Mouse (Mus musculus): ENCODE measurements around the gene Cdnf. TPM values are rescaled to one million over a fixed set of nuclear protein-coding genes. Genes with fewer than 3 reads are reported as not detected.

Cdnf gene
- polyA plus RNA-seq, 1 experiment from 2014 or later = 0.34 TPM

DNA sequence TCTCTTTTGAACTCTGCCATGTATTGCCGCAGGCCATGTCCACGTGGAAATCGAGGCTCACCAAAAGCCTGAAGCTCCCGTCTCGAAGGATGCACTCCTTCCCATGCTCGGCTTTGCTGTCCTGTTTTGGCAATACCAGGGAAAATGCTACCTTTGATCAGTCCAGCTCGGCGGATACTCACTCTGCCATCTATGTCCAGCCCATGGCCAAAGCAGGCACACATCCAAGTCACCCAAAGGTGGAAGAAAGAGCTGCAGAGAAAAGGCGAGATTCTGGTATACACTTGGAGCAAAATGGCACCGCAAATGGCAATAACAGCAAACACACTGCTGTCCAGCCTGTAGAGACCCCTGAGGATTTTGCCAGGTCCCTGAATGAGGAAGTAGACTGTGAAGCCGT lies 57.8 kb downstream of the Cdnf start:
- Histone ChIP-seq H3K36me3 (ENCODE audit: control insufficient read depth, insufficient read depth, low read length) (no peaks in the 10 kb centered on the region), H3K9me3 (replicated peaks; ENCODE audit: control insufficient read depth, low read length) (no peaks in the 10 kb centered on the region), H3K4me2 (no peak overlapping the region), H3K27me3 (ENCODE audit: control insufficient read depth, insufficient read depth, low read length) (no peaks in the 10 kb centered on the region), H3K9ac (ENCODE audit: low read depth, low read length) (no peak overlapping the region), H3K4me1 (ENCODE audit: control insufficient read depth, insufficient read depth, low read length) (no peaks in the 10 kb centered on the region), H3K27ac (ENCODE audit: low read depth, low read length) (no peak overlapping the region), H3K4me3 (ENCODE audit: low read depth, low read length) (no peak overlapping the region)
- 78% methylated on average over 11 of the region's 11 CpGs for WGBS (ENCODE audit: insufficient replicate concordance)
- no peak for ATAC-seq (replicated peaks; ENCODE audit: insufficient number of reproducible peaks, low FRiP score, low TSS enrichment)

DNA sequence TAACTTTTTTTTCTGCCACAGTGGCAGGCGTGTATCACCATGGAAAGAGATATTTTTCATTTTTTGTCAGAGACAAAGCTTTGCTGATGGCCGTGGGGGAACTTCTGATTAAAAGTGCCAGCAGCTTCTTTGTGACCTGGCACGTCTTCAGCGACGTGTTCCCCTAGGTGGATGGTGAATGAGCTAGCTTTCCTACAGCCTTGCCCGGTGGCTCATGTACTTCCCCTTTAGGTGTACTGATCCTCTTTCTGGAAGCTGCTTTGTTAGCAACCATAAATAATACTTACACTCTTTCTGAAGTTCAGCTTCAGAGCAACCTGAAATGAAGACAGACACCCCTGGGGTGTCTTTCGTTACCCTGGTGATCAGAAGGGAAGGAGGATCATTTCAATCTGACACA lies 61.1 kb downstream of the Cdnf start:
- Histone ChIP-seq H3K27ac (ENCODE audit: low read depth, low read length) (no peak overlapping the region), H3K4me1 (ENCODE audit: control insufficient read depth, insufficient read depth, low read length) (no peaks in the 10 kb centered on the region), H3K27me3 (ENCODE audit: control insufficient read depth, insufficient read depth, low read length) (no peaks in the 10 kb centered on the region), H3K36me3 (ENCODE audit: control insufficient read depth, insufficient read depth, low read length) (no peaks in the 10 kb centered on the region), H3K9ac (ENCODE audit: low read depth, low read length) (no peak overlapping the region), H3K4me3 (ENCODE audit: low read depth, low read length) (no peak overlapping the region), H3K4me2 (no peak overlapping the region), H3K9me3 (replicated peaks; ENCODE audit: control insufficient read depth, low read length) (no peaks in the 10 kb centered on the region)
- WGBS (ENCODE audit: insufficient replicate concordance) = 78% methylated on average over 7 of the region's 7 CpGs
- no peak for ATAC-seq (replicated peaks; ENCODE audit: insufficient number of reproducible peaks, low FRiP score, low TSS enrichment)

DNA sequence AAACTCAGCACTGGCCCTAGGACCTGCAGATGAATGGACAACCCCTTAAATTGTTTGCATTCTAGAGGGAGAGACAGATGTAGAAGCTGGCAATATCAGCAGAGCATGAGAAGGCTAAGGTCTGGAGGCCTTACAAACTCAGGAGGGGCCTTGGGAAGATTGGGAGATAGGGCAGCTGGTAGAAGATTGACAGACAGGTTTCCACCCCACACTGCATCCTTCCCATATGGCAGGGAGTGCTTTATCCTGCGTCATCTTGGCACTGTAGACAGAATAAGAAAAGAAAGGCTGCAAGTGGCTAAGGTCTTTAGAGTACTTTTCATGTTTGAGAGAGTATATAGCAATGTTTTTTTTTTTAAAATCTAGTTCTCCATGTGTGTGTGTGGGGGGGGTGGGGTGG lies 62.3 kb downstream of the Cdnf start:
- H3K9me3 ChIP-seq (replicated peaks; ENCODE audit: control insufficient read depth, low read length) = no peaks in the 10 kb centered on the region
- H3K4me1 ChIP-seq (ENCODE audit: control insufficient read depth, insufficient read depth, low read length) = no peaks in the 10 kb centered on the region
- no peak overlapping the region for H3K4me2 ChIP-seq
- WGBS (ENCODE audit: insufficient replicate concordance) = 75% methylated on average over 1 of the region's 1 CpGs
- H3K4me3 ChIP-seq (ENCODE audit: low read depth, low read length) = no peak overlapping the region
- H3K27ac ChIP-seq (ENCODE audit: low read depth, low read length) = no peak overlapping the region
- H3K27me3 ChIP-seq (ENCODE audit: control insufficient read depth, insufficient read depth, low read length) = no peaks in the 10 kb centered on the region
- no peaks in the 10 kb centered on the region for H3K36me3 ChIP-seq (ENCODE audit: control insufficient read depth, insufficient read depth, low read length)
- no peak overlapping the region for H3K9ac ChIP-seq (ENCODE audit: low read depth, low read length)
- no peak for ATAC-seq (replicated peaks; ENCODE audit: insufficient number of reproducible peaks, low FRiP score, low TSS enrichment)

Other genes starting within 250 kb of the Cdnf start
- 38.2 and 40.2 TPM in 2 replicates for gene Nmt2, start 228.8 kb upstream of the Cdnf start, polyA plus RNA-seq (2014; fragmentation: Nextera tagmentation; extraction: Ambion mirVana)
- gene Rpp38, start 180.4 kb upstream of the Cdnf start, polyA plus RNA-seq (2014; fragmentation: Nextera tagmentation; extraction: Ambion mirVana) = 14.4 and 16.2 TPM in 2 replicates
- gene Acbd7, start 176.9 kb upstream of the Cdnf start, polyA plus RNA-seq (2014; fragmentation: Nextera tagmentation; extraction: Ambion mirVana) = 0.33 TPM in 1 of 2 replicates, not detected in the other
- not detected in 2 replicates for gene Olah, start 115.8 kb upstream of the Cdnf start, polyA plus RNA-seq (2014; fragmentation: Nextera tagmentation; extraction: Ambion mirVana)
- not detected in 2 replicates for gene Meig1, start 90.4 kb upstream of the Cdnf start, polyA plus RNA-seq (2014; fragmentation: Nextera tagmentation; extraction: Ambion mirVana)
- gene Dclre1c, start 88.9 kb upstream of the Cdnf start, polyA plus RNA-seq (2014; fragmentation: Nextera tagmentation; extraction: Ambion mirVana) = 5.2 and 5.5 TPM in 2 replicates
- gene Suv39h2, start 38.0 kb upstream of the Cdnf start, polyA plus RNA-seq (2014; fragmentation: Nextera tagmentation; extraction: Ambion mirVana) = 12.1 and 13.9 TPM in 2 replicates
- 4.4 and 5.5 TPM in 2 replicates for gene Gm45902, start 240 bp upstream of the Cdnf start, polyA plus RNA-seq (2014; fragmentation: Nextera tagmentation; extraction: Ambion mirVana)
- 87.9 and 94.9 TPM in 2 replicates for gene Hspa14, start 216 bp upstream of the Cdnf start, polyA plus RNA-seq (2014; fragmentation: Nextera tagmentation; extraction: Ambion mirVana)
- 34.6 and 38.2 TPM in 2 replicates for gene Fam107b, start 57.5 kb downstream of the Cdnf start, polyA plus RNA-seq (2014; fragmentation: Nextera tagmentation; extraction: Ambion mirVana)

Data from heart, embryonic 11.5 days (tissue).